8 mouse cellular contexts compared by ENCODE assay signal in genomic region chr19:42519760-42520159, GRCm38 (mm10). TPM values are rescaled to one million over a fixed set of nuclear protein-coding genes. Genes with fewer than 3 reads are reported as not detected.
DNase-seq lines count a peak whose midpoint lies in the region; ATAC-seq and TF ChIP-seq lines count a peak whose summit lies in the region.

No protein-coding gene starts in this region.

- WGBS in heart, adult 2 months, result 28% methylated on average over 9 of the region's 9 CpGs
- 64% methylated on average over 9 of the region's 9 CpGs for WGBS in embryonic facial prominence, embryonic 10.5 days
- 44% methylated on average over 9 of the region's 9 CpGs for WGBS in intestine, embryonic 16.5 days
- 25% methylated on average over 9 of the region's 9 CpGs for WGBS in olfactory bulb, adult 2 months

- no peaks in the 10 kb centered on the region for H3K27me3 ChIP-seq in heart, adult 2 months (ENCODE audit: control insufficient read depth, insufficient read depth, low read length)
- H3K27me3 ChIP-seq in embryonic facial prominence, embryonic 10.5 days (replicated peaks; ENCODE audit: low read depth, poor library complexity, severe bottlenecking), result no peaks in the 10 kb centered on the region
- H3K27me3 ChIP-seq in intestine, embryonic 16.5 days (replicated peaks; ENCODE audit: control insufficient read depth, insufficient read depth, low read length), result no peaks in the 10 kb centered on the region

- no peaks in the 10 kb centered on the region for H3K9me3 ChIP-seq in embryonic facial prominence, embryonic 10.5 days
- no peaks in the 10 kb centered on the region for H3K9me3 ChIP-seq in intestine, embryonic 16.5 days (ENCODE audit: control insufficient read depth, low read length)

- no peak overlapping the region for H3K27ac ChIP-seq in heart, adult 2 months
- H3K27ac ChIP-seq in embryonic facial prominence, embryonic 10.5 days (replicated peaks), result no peak overlapping the region
- no peak overlapping the region for H3K27ac ChIP-seq in intestine, embryonic 16.5 days (ENCODE audit: low read length)
- no peak overlapping the region for H3K27ac ChIP-seq in olfactory bulb, adult 2 months (ENCODE audit: insufficient read depth, low read depth, low read length)

- intact Hi-C loops in heart, adult 2 months (cut with DNase I), result loop anchor here (2.0 to 10.0 kb wide), 3 partner anchors 17 to 715 kb away; partner anchors contain the start of gene Arhgap19
- intact Hi-C loops in heart, postnatal 25 days (cut with DNase I), result loop anchor here (5.0 kb wide), 1 partner anchor 223 kb away; no protein-coding TSS in a partner anchor

- H3K36me3 ChIP-seq in heart, adult 2 months (ENCODE audit: control insufficient read depth, insufficient read depth, low read length), result peaks cover 3% of the 10 kb centered on the region; the same call in 1 of the 2 replicates
- H3K36me3 ChIP-seq in embryonic facial prominence, embryonic 10.5 days (replicated peaks), result no peaks in the 10 kb centered on the region
- no peaks in the 10 kb centered on the region for H3K36me3 ChIP-seq in intestine, embryonic 16.5 days (ENCODE audit: control insufficient read depth, insufficient read depth, low read length)

- TF ChIP-seq POLR2A in heart, adult 2 months (IDR thresholded peaks at IDR 0.05; ENCODE audit: insufficient read depth, low read depth, low read length), result no peak
- TF ChIP-seq POLR2A in olfactory bulb, adult 2 months (IDR thresholded peaks at IDR 0.05; ENCODE audit: insufficient read depth, low read depth, low read length), result no peak

- peaks cover 5% of the 10 kb centered on the region; the same call in 1 of the 2 replicates for H3K79me2 ChIP-seq in heart, adult 2 months (replicated peaks; ENCODE audit: control insufficient read depth, insufficient read depth, low read length)

- TF ChIP-seq EP300 in heart, adult 2 months (IDR thresholded peaks at IDR 0.05; ENCODE audit: insufficient read depth, low read depth, low read length), result no peak

- H3K4me2 ChIP-seq in intestine, embryonic 16.5 days (ENCODE audit: low read depth, low read length), result peak overlapping the region; percentile 77

- peaks cover 3% of the 10 kb centered on the region for H3K4me1 ChIP-seq in heart, adult 2 months (ENCODE audit: control insufficient read depth, insufficient read depth, low read length)
- H3K4me1 ChIP-seq in embryonic facial prominence, embryonic 10.5 days, result peaks cover 19% of the 10 kb centered on the region
- peaks cover 11% of the 10 kb centered on the region for H3K4me1 ChIP-seq in intestine, embryonic 16.5 days (ENCODE audit: control insufficient read depth, insufficient read depth, low read length)
- H3K4me1 ChIP-seq in olfactory bulb, adult 2 months (ENCODE audit: control insufficient read depth, insufficient read depth, low read length), result peaks cover 3% of the 10 kb centered on the region

- no peak for ATAC-seq in intestine, embryonic 16.5 days

- no peak for TF ChIP-seq CTCF in heart, adult 2 months (IDR thresholded peaks at IDR 0.05)
- TF ChIP-seq CTCF in olfactory bulb, adult 2 months (IDR thresholded peaks at IDR 0.05; ENCODE audit: insufficient read depth, low read depth, low read length), result no peak

- DNase-seq in heart, adult 2 months, result no peak
- no peak for DNase-seq in heart, postnatal 25 days (ENCODE audit: low spot score)
- peak; percentile 76 for DNase-seq in 416B (ENCODE audit: low read depth)
- no peak for DNase-seq in embryonic facial prominence, embryonic 10.5 days (ENCODE audit: low spot score)
- DNase-seq in ovary, postnatal 10 days (ENCODE audit: low spot score), result no peak
- no peak for DNase-seq in right cerebral cortex, adult 18-20 months

- peak overlapping the region; percentile 40; the same call in 1 of the 2 replicates for H3K9ac ChIP-seq in heart, adult 2 months (ENCODE audit: low read depth, low read length)
- peak overlapping the region; percentile 89 for H3K9ac ChIP-seq in intestine, embryonic 16.5 days (ENCODE audit: low read depth, low read length)

- H3K4me3 ChIP-seq in heart, adult 2 months, result peak overlapping the region; percentile 99
- H3K4me3 ChIP-seq in embryonic facial prominence, embryonic 10.5 days, result peak overlapping the region; percentile 95
- H3K4me3 ChIP-seq in intestine, embryonic 16.5 days (ENCODE audit: low read length), result peak overlapping the region; percentile 94
- peak overlapping the region; percentile 36 for H3K4me3 ChIP-seq in olfactory bulb, adult 2 months (ENCODE audit: insufficient read depth, low read depth, low read length)

RNA-seq across cellular contexts. Expression of gene R3hcc1l, which starts 1.2 kb away (rescaled TPM):
- total RNA-seq in heart, adult 2 months (2021), result 10 to 100 TPM; 28.2 to 28.7 TPM
- polyA plus RNA-seq in heart, adult 2 months (2012; rRNA removed), result 2.7 and 5.1 TPM in 2 replicates
- 10 to 100 TPM; 20.8 to 23.3 TPM for total RNA-seq in heart, postnatal 25 days (2021)
- 23.9 and 24.9 TPM in 2 replicates for polyA plus RNA-seq in embryonic facial prominence, embryonic 10.5 days (2016; fragmentation: Nextera tagmentation; extraction: Ambion mirVana)
- polyA plus RNA-seq in intestine, embryonic 16.5 days (2015; fragmentation: Nextera tagmentation; extraction: Ambion mirVana), result 18.6 and 19.9 TPM in 2 replicates
- not detected in 2 replicates for polyA plus RNA-seq in olfactory bulb, adult 2 months (2012; ENCODE audit: insufficient read depth, insufficient read length, low replicate concordance, missing spikeins)

Comparison
In these comparisons a context has a peak if more than half of its experiments do, and no peak if none do; other contexts are left out.
1. H3K4me3 ChIP-seq: peak in every context shown above with its lines; median percentile 99 in heart, adult 2 months; 95 in embryonic facial prominence, embryonic 10.5 days; 94 in intestine, embryonic 16.5 days; 36 in olfactory bulb, adult 2 months.